Comparison of ENCODE assay signal across 8 mouse cellular contexts in the genomic region with DNA sequence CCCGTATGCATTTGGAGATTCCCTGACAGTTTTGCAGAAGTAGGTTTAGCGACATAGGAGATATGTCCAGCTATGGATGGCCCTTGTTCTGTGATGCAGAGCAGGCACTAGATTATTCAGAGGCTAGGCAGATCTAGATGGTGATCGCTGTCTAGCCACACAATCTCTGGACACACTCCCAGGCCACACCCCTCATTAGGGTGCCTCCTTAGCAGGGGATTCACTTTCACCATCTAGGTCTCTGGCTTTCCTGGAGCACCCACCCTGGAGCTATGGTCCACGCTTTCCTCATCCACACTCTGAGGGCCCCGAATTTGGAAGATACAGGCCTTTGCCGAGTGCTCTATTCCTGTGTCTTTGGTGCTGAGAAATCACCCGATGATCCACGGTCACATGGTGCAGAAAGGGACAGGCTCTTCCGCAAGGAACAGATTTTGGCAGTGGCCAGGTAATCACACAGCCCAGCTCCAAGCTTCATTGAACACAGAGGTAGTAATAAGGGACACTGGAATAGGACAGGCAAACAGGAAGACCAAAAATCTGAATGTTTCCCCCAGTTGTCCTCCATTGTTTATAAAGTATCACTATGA. TPM values are rescaled to one million over a fixed set of nuclear protein-coding genes. Genes with fewer than 3 reads are reported as not detected.
DNase-seq lines count a peak whose midpoint lies in the region; ATAC-seq and TF ChIP-seq lines count a peak whose summit lies in the region.

No protein-coding gene starts in this region.

- H3K4me2 ChIP-seq in kidney, embryonic 16.5 days (replicated peaks; ENCODE audit: low read depth, low read length), result peak overlapping the region; percentile 75

- peak overlapping the region; percentile 100 for H3K27ac ChIP-seq in gastrocnemius, adult 2 months
- peak overlapping the region; percentile 99 for H3K27ac ChIP-seq in heart, adult 2 months
- H3K27ac ChIP-seq in kidney, embryonic 16.5 days (ENCODE audit: low read length), result peak overlapping the region; percentile 96; the same call in 1 of the 2 replicates
- H3K27ac ChIP-seq in macrophage, result peak overlapping the region; percentile 98

- H3K27me3 ChIP-seq in heart, adult 2 months (ENCODE audit: control insufficient read depth, insufficient read depth, low read length), result no peaks in the 10 kb centered on the region
- H3K27me3 ChIP-seq in kidney, embryonic 16.5 days (ENCODE audit: insufficient read depth, low read length), result no peaks in the 10 kb centered on the region

- WGBS in heart, adult 2 months, result 23% methylated on average over 9 of the region's 9 CpGs
- WGBS in kidney, embryonic 16.5 days, result 58% methylated on average over 9 of the region's 9 CpGs
- WGBS in macrophage (ENCODE audit: missing documents), result 58% methylated on average over 9 of the region's 9 CpGs

- intact Hi-C loops in gastrocnemius, adult 2 months (cut with DNase I), result loop anchor here (5.0 kb wide), 1 partner anchor 34 kb away; no protein-coding TSS in a partner anchor
- intact Hi-C loops in heart, adult 2 months (cut with DNase I), result no loop called here

- ATAC-seq in kidney, embryonic 16.5 days (ENCODE audit: low FRiP score, low TSS enrichment), result no peak
- no peak for ATAC-seq in monocyte, adult 5-6 weeks (replicated peaks; ENCODE audit: insufficient number of reproducible peaks, low FRiP score, low TSS enrichment, poor library complexity, severe bottlenecking)

- H3K4me3 ChIP-seq in gastrocnemius, adult 2 months, result peak overlapping the region; percentile 82
- peak overlapping the region; percentile 96 for H3K4me3 ChIP-seq in heart, adult 2 months
- peak overlapping the region; percentile 80 for H3K4me3 ChIP-seq in kidney, embryonic 16.5 days (ENCODE audit: low read length)
- H3K4me3 ChIP-seq in macrophage (ENCODE audit: inconsistent target), result peak overlapping the region; percentile 84

- peak; percentile 60 for DNase-seq in gastrocnemius, adult 2 months
- no peak for DNase-seq in gastrocnemius, adult 8-10 months (ENCODE audit: low spot score in 2 of 2)
- peak; percentile 64 for DNase-seq in cerebellum, adult 11-12 months
- DNase-seq in heart, adult 2 months, result peak; percentile 49 to 58
- no peak for DNase-seq in urinary bladder, postnatal 4 days (ENCODE audit: low spot score in 2 of 2)

- H3K36me3 ChIP-seq in heart, adult 2 months (ENCODE audit: control insufficient read depth, insufficient read depth, low read length), result peaks cover 12% of the 10 kb centered on the region
- H3K36me3 ChIP-seq in kidney, embryonic 16.5 days (ENCODE audit: insufficient read depth, low read length), result peaks cover 9% of the 10 kb centered on the region; the same call in 1 of the 2 replicates
- peaks cover 24% of the 10 kb centered on the region; the same call in 1 of the 2 replicates for H3K36me3 ChIP-seq in macrophage (ENCODE audit: inconsistent target)

- no peak for TF ChIP-seq POLR2A in heart, adult 2 months (IDR thresholded peaks at IDR 0.05; ENCODE audit: insufficient read depth, low read depth, low read length)

- H3K9ac ChIP-seq in heart, adult 2 months (ENCODE audit: low read depth, low read length), result peak overlapping the region; percentile 71
- peak overlapping the region; percentile 86 for H3K9ac ChIP-seq in kidney, embryonic 16.5 days (replicated peaks; ENCODE audit: low read length)

- no peak for TF ChIP-seq EP300 in heart, adult 2 months (IDR thresholded peaks at IDR 0.05; ENCODE audit: insufficient read depth, low read depth, low read length)

- peaks cover 26% of the 10 kb centered on the region for H3K4me1 ChIP-seq in heart, adult 2 months (ENCODE audit: control insufficient read depth, insufficient read depth, low read length)
- peaks cover 13% of the 10 kb centered on the region for H3K4me1 ChIP-seq in kidney, embryonic 16.5 days (ENCODE audit: insufficient read depth, low read length)

- TF ChIP-seq CTCF in gastrocnemius, adult 2 months (IDR thresholded peaks at IDR 0.05), result no peak
- TF ChIP-seq CTCF in heart, adult 2 months (IDR thresholded peaks at IDR 0.05), result no peak

- no peaks in the 10 kb centered on the region for H3K9me3 ChIP-seq in kidney, embryonic 16.5 days (ENCODE audit: low read length)

- no peaks in the 10 kb centered on the region for H3K79me2 ChIP-seq in heart, adult 2 months (replicated peaks; ENCODE audit: control insufficient read depth, insufficient read depth, low read length)
- peaks cover 19% of the 10 kb centered on the region; the same call in 1 of the 2 replicates for H3K79me2 ChIP-seq in macrophage (ENCODE audit: inconsistent target)

RNA-seq across cellular contexts. Expression of a gene that starts 4.2 kb away (rescaled TPM):
- 10 to 100 TPM; 15.6 to 21.0 TPM for total RNA-seq in gastrocnemius, adult 2 months (2021)
- 10 to 100 TPM; 10.7 to 21.6 (median 18.7) TPM for total RNA-seq in gastrocnemius, adult 8-10 months (2022)
- 10 to 100 TPM; 33.1 to 41.7 TPM for total RNA-seq in heart, adult 2 months (2021)
- 71.4 and 121 TPM in 2 replicates for polyA plus RNA-seq in heart, adult 2 months (2012; rRNA removed)
- polyA plus RNA-seq in kidney, embryonic 16.5 days (2015; fragmentation: Nextera tagmentation; extraction: Ambion mirVana), result 30.2 and 30.9 TPM in 2 replicates
- 10 to 100 TPM in 12 of 26 experiments, 1 to 10 TPM in 14; 2.1 to 38.8 (median 9.8) TPM for total RNA-seq in macrophage (2018; cell fraction: chromatin; rRNA removed)
- total RNA-seq in macrophage (2018; cell fraction: cytosol; rRNA removed), result 10 to 100 TPM in 25 of 26 experiments, 1 to 10 TPM in 1; 8.8 to 37.6 (median 26.1) TPM
- 10 to 100 TPM in 22 of 26 experiments, 1 to 10 TPM in 4; 1.9 to 32.5 (median 19.4) TPM for total RNA-seq in macrophage (2018; cell fraction: nucleus; rRNA removed)
- polyA plus RNA-seq in macrophage (2018), result 16.5 to 31.5 TPM (median 17.0 TPM) in 3 replicates
- 3.0 to 15.2 TPM (median 13.2 TPM) in 3 replicates for total RNA-seq in monocyte, adult 5-6 weeks (2017)

RNA-seq across cellular contexts. Expression of a gene that starts 22.7 kb away (rescaled TPM):
- 10 to 100 TPM; 40.0 to 56.9 TPM for total RNA-seq in gastrocnemius, adult 2 months (2021)
- total RNA-seq in gastrocnemius, adult 8-10 months (2022), result 10 to 100 TPM; 39.9 to 46.3 (median 43.4) TPM
- 10 to 100 TPM; 65.2 to 79.6 TPM for total RNA-seq in heart, adult 2 months (2021)
- 89.0 and 127 TPM in 2 replicates for polyA plus RNA-seq in heart, adult 2 months (2012; rRNA removed)
- polyA plus RNA-seq in kidney, embryonic 16.5 days (2015; fragmentation: Nextera tagmentation; extraction: Ambion mirVana), result 37.9 TPM in 2 replicates
- 10 to 100 TPM in 20 of 26 experiments, 1 to 10 TPM in 6; 3.9 to 45.0 (median 19.4) TPM for total RNA-seq in macrophage (2018; cell fraction: chromatin; rRNA removed)
- total RNA-seq in macrophage (2018; cell fraction: cytosol; rRNA removed), result 10 to 100 TPM; 17.5 to 53.5 (median 40.5) TPM
- 10 to 100 TPM; 10.4 to 54.0 (median 23.4) TPM for total RNA-seq in macrophage (2018; cell fraction: nucleus; rRNA removed)
- 34.6 to 46.5 TPM (median 41.4 TPM) in 3 replicates for polyA plus RNA-seq in macrophage (2018)
- 8.0 to 16.9 TPM (median 9.0 TPM) in 3 replicates for total RNA-seq in monocyte, adult 5-6 weeks (2017)

RNA-seq across cellular contexts. Expression of a gene that starts 24.0 kb away (rescaled TPM):
- 1 to 10 TPM; 1.3 to 1.6 TPM for total RNA-seq in gastrocnemius, adult 2 months (2021)
- total RNA-seq in gastrocnemius, adult 8-10 months (2022), result 1 to 10 TPM in 3 of 4 experiments, under 1 TPM in 1; 0.94 to 1.7 (median 1.5) TPM
- total RNA-seq in heart, adult 2 months (2021), result 1 to 10 TPM; 4.4 to 5.2 TPM
- 3.3 and 4.0 TPM in 2 replicates for polyA plus RNA-seq in heart, adult 2 months (2012; rRNA removed)
- polyA plus RNA-seq in kidney, embryonic 16.5 days (2015; fragmentation: Nextera tagmentation; extraction: Ambion mirVana), result 3.3 and 4.7 TPM in 2 replicates
- total RNA-seq in macrophage (2018; cell fraction: chromatin; rRNA removed), result 10 to 100 TPM in 1 of 26 experiments, 1 to 10 TPM in 25; 1.3 to 10.1 (median 4.6) TPM
- total RNA-seq in macrophage (2018; cell fraction: cytosol; rRNA removed), result 1 to 10 TPM in 24 of 26 experiments, under 1 TPM in 2; 0.84 to 3.6 (median 1.5) TPM
- 10 to 100 TPM in 1 of 26 experiments, 1 to 10 TPM in 25; 1.6 to 10.7 (median 4.0) TPM for total RNA-seq in macrophage (2018; cell fraction: nucleus; rRNA removed)
- 0.98 to 3.7 TPM (median 2.0 TPM) in 3 replicates for polyA plus RNA-seq in macrophage (2018)
- total RNA-seq in monocyte, adult 5-6 weeks (2017), result 0.38 to 1.6 TPM in 2 of 3 replicates, not detected in the other

RNA-seq across cellular contexts. Expression of a gene that starts 24.4 kb away (rescaled TPM):
- total RNA-seq in gastrocnemius, adult 2 months (2021), result 1 to 10 TPM; 1.5 TPM
- 1 to 10 TPM; 1.2 to 2.3 (median 1.9) TPM for total RNA-seq in gastrocnemius, adult 8-10 months (2022)
- total RNA-seq in heart, adult 2 months (2021), result 10 to 100 TPM in 1 of 2 experiments, 1 to 10 TPM in 1; 4.3 to 10.3 TPM
- 9.8 and 12.5 TPM in 2 replicates for polyA plus RNA-seq in heart, adult 2 months (2012; rRNA removed)
- polyA plus RNA-seq in kidney, embryonic 16.5 days (2015; fragmentation: Nextera tagmentation; extraction: Ambion mirVana), result 73.8 and 87.0 TPM in 2 replicates
- total RNA-seq in macrophage (2018; cell fraction: chromatin; rRNA removed), result 10 to 100 TPM in 13 of 26 experiments, 1 to 10 TPM in 13; 1.6 to 73.3 (median 11.7) TPM
- total RNA-seq in macrophage (2018; cell fraction: cytosol; rRNA removed), result 10 to 100 TPM in 10 of 26 experiments, 1 to 10 TPM in 16; 3.5 to 20.4 (median 7.8) TPM
- 10 to 100 TPM in 11 of 26 experiments, 1 to 10 TPM in 15; 2.7 to 35.5 (median 7.2) TPM for total RNA-seq in macrophage (2018; cell fraction: nucleus; rRNA removed)
- polyA plus RNA-seq in macrophage (2018), result 8.9 to 17.1 TPM (median 9.4 TPM) in 3 replicates
- total RNA-seq in monocyte, adult 5-6 weeks (2017), result 7.7 to 39.4 TPM (median 11.3 TPM) in 3 replicates

RNA-seq across cellular contexts. Expression of a gene that starts 31.3 kb away (rescaled TPM):
- total RNA-seq in gastrocnemius, adult 2 months (2021), result 10 to 100 TPM; 67.7 to 70.1 TPM
- 10 to 100 TPM; 77.4 to 89.0 (median 82.6) TPM for total RNA-seq in gastrocnemius, adult 8-10 months (2022)
- total RNA-seq in heart, adult 2 months (2021), result 10 to 100 TPM; 71.9 to 92.6 TPM
- 57.1 and 58.5 TPM in 2 replicates for polyA plus RNA-seq in heart, adult 2 months (2012; rRNA removed)
- 9.7 and 10.1 TPM in 2 replicates for polyA plus RNA-seq in kidney, embryonic 16.5 days (2015; fragmentation: Nextera tagmentation; extraction: Ambion mirVana)
- total RNA-seq in macrophage (2018; cell fraction: chromatin; rRNA removed), result 10 to 100 TPM; 10.4 to 41.7 (median 15.7) TPM
- 100 to 1,000 TPM in 10 of 26 experiments, 10 to 100 TPM in 16; 66.8 to 122 (median 95.5) TPM for total RNA-seq in macrophage (2018; cell fraction: cytosol; rRNA removed)
- total RNA-seq in macrophage (2018; cell fraction: nucleus; rRNA removed), result 10 to 100 TPM; 29.6 to 95.9 (median 60.9) TPM
- 97.8 to 113 TPM (median 108 TPM) in 3 replicates for polyA plus RNA-seq in macrophage (2018)
- total RNA-seq in monocyte, adult 5-6 weeks (2017), result 12.5 to 17.0 TPM (median 14.0 TPM) in 3 replicates

Comparison
In these comparisons a context has a peak if more than half of its experiments do, and no peak if none do; other contexts are left out.
1. DNase-seq: peak in gastrocnemius, adult 2 months (single experiment), cerebellum, adult 11-12 months (single experiment) and heart, adult 2 months (2 of 2); none in gastrocnemius, adult 8-10 months (0 of 2) and urinary bladder, postnatal 4 days (0 of 2).
2. Peak in every context shown above with its lines, with median percentiles within 50 percentile points of each other: H3K27ac ChIP-seq and H3K4me3 ChIP-seq.